Mouse (Mus musculus): Measurements from ENCODE around the gene Apoa2. TPM values are rescaled to one million over a fixed set of nuclear protein-coding genes. Genes with fewer than 3 reads are reported as not detected.

Apoa2 gene
- polyA plus RNA-seq, 1 experiment: not detected

- Histone ChIP-seq H3K4me3 (ENCODE audit: insufficient read depth, low read depth, low read length) (no peak overlapping the region), H3K4me1 (ENCODE audit: control insufficient read depth, insufficient read depth, low read length) (no peaks in the 10 kb centered on the region), H3K27ac (ENCODE audit: insufficient read depth, low read depth, low read length) (no peak overlapping the region)
- no peak for TF ChIP-seq POLR2A (IDR thresholded peaks at IDR 0.05; ENCODE audit: insufficient read depth, low read depth, low read length)
- no peak for TF ChIP-seq CTCF (IDR thresholded peaks at IDR 0.05; ENCODE audit: insufficient read depth, low read depth, low read length)
- WGBS: 42% methylated on average over 3 of the region's 3 CpGs
Measured at GRCm38 (mm10) chr1:171230215-171230614, 5.4 kb downstream of the Apoa2 start.

GRCm38 (mm10) chr1:171231844-171232243 lies 7.0 kb downstream of the Apoa2 start:
- Histone ChIP-seq H3K4me1 (ENCODE audit: control insufficient read depth, insufficient read depth, low read length) (no peaks in the 10 kb centered on the region), H3K4me3 (ENCODE audit: insufficient read depth, low read depth, low read length) (no peak overlapping the region), H3K27ac (ENCODE audit: insufficient read depth, low read depth, low read length) (no peak overlapping the region)
- 67% methylated on average over 4 of the region's 4 CpGs for WGBS
- TF ChIP-seq CTCF (IDR thresholded peaks at IDR 0.05; ENCODE audit: insufficient read depth, low read depth, low read length) (no peak), POLR2A (IDR thresholded peaks at IDR 0.05; ENCODE audit: insufficient read depth, low read depth, low read length) (no peak)

GRCm38 (mm10) chr1:171232348-171232747 lies 7.5 kb downstream of the Apoa2 start:
- 80% methylated on average over 5 of the region's 5 CpGs for WGBS
- TF ChIP-seq POLR2A (IDR thresholded peaks at IDR 0.05; ENCODE audit: insufficient read depth, low read depth, low read length) (no peak), CTCF (IDR thresholded peaks at IDR 0.05; ENCODE audit: insufficient read depth, low read depth, low read length) (no peak)
- H3K4me3 ChIP-seq (ENCODE audit: insufficient read depth, low read depth, low read length): no peak overlapping the region
- H3K27ac ChIP-seq (ENCODE audit: insufficient read depth, low read depth, low read length): no peak overlapping the region
- no peaks in the 10 kb centered on the region for H3K4me1 ChIP-seq (ENCODE audit: control insufficient read depth, insufficient read depth, low read length)

- Histone ChIP-seq H3K4me1 (ENCODE audit: control insufficient read depth, insufficient read depth, low read length) (no peaks in the 10 kb centered on the region), H3K4me3 (ENCODE audit: insufficient read depth, low read depth, low read length) (no peak overlapping the region), H3K27ac (ENCODE audit: insufficient read depth, low read depth, low read length) (no peak overlapping the region)
- WGBS: 80% methylated on average over 12 of the region's 12 CpGs
- no peak for TF ChIP-seq CTCF (IDR thresholded peaks at IDR 0.05; ENCODE audit: insufficient read depth, low read depth, low read length)
- TF ChIP-seq POLR2A (IDR thresholded peaks at IDR 0.05; ENCODE audit: insufficient read depth, low read depth, low read length): no peak
Measured at GRCm38 (mm10) chr1:171232800-171233730, 8.2 kb downstream of the Apoa2 start.

- Histone ChIP-seq H3K27ac (ENCODE audit: insufficient read depth, low read depth, low read length) (no peak within 1 kb of the TSS), H3K4me3 (ENCODE audit: insufficient read depth, low read depth, low read length) (no peak within 1 kb of the TSS), H3K4me1 (ENCODE audit: control insufficient read depth, insufficient read depth, low read length) (no peaks in the 10 kb centered on the region)
- no peak for TF ChIP-seq POLR2A (IDR thresholded peaks at IDR 0.05; ENCODE audit: insufficient read depth, low read depth, low read length)
- no peak for TF ChIP-seq CTCF (IDR thresholded peaks at IDR 0.05; ENCODE audit: insufficient read depth, low read depth, low read length)
- WGBS: 88% methylated on average over 14 of the region's 14 CpGs
Measured at GRCm38 (mm10) chr1:171234126-171234525, 9.3 kb downstream of the Apoa2 start, which contains the start of gene Fcer1g. Gene Fcer1g (minus strand): TSS chr1:171234365.

- 91% methylated on average over 4 of the region's 4 CpGs for WGBS
- no peak overlapping the region for H3K27ac ChIP-seq (ENCODE audit: insufficient read depth, low read depth, low read length)
- no peak overlapping the region for H3K4me3 ChIP-seq (ENCODE audit: insufficient read depth, low read depth, low read length)
- TF ChIP-seq POLR2A (IDR thresholded peaks at IDR 0.05; ENCODE audit: insufficient read depth, low read depth, low read length) (no peak), CTCF (IDR thresholded peaks at IDR 0.05; ENCODE audit: insufficient read depth, low read depth, low read length) (no peak)
- H3K4me1 ChIP-seq (ENCODE audit: control insufficient read depth, insufficient read depth, low read length): no peaks in the 10 kb centered on the region
Measured at GRCm38 (mm10) chr1:171234538-171234937, 9.7 kb downstream of the Apoa2 start.

- H3K4me3 ChIP-seq (ENCODE audit: insufficient read depth, low read depth, low read length): no peak overlapping the region
- no peak for TF ChIP-seq POLR2A (IDR thresholded peaks at IDR 0.05; ENCODE audit: insufficient read depth, low read depth, low read length)
- no peak for TF ChIP-seq CTCF (IDR thresholded peaks at IDR 0.05; ENCODE audit: insufficient read depth, low read depth, low read length)
- H3K27ac ChIP-seq (ENCODE audit: insufficient read depth, low read depth, low read length): no peak overlapping the region
- peaks cover 4% of the 10 kb centered on the region for H3K4me1 ChIP-seq (ENCODE audit: control insufficient read depth, insufficient read depth, low read length)
- 71% methylated on average over 4 of the region's 4 CpGs for WGBS
Measured at GRCm38 (mm10) chr1:171235791-171236190, 10.9 kb downstream of the Apoa2 start.

GRCm38 (mm10) chr1:171237438-171237837 lies 12.6 kb downstream of the Apoa2 start:
- TF ChIP-seq POLR2A (IDR thresholded peaks at IDR 0.05; ENCODE audit: insufficient read depth, low read depth, low read length) (no peak), CTCF (IDR thresholded peaks at IDR 0.05; ENCODE audit: insufficient read depth, low read depth, low read length) (no peak)
- Histone ChIP-seq H3K4me3 (ENCODE audit: insufficient read depth, low read depth, low read length) (no peak overlapping the region), H3K4me1 (ENCODE audit: control insufficient read depth, insufficient read depth, low read length) (peaks cover 8% of the 10 kb centered on the region), H3K27ac (ENCODE audit: insufficient read depth, low read depth, low read length) (no peak overlapping the region)
- WGBS: 93% methylated on average over 6 of the region's 6 CpGs

GRCm38 (mm10) chr1:171238463-171238862 lies 13.6 kb downstream of the Apoa2 start:
- peaks cover 8% of the 10 kb centered on the region for H3K4me1 ChIP-seq (ENCODE audit: control insufficient read depth, insufficient read depth, low read length)
- H3K27ac ChIP-seq (ENCODE audit: insufficient read depth, low read depth, low read length): no peak overlapping the region
- TF ChIP-seq CTCF (IDR thresholded peaks at IDR 0.05; ENCODE audit: insufficient read depth, low read depth, low read length) (peak; percentile 56), POLR2A (IDR thresholded peaks at IDR 0.05; ENCODE audit: insufficient read depth, low read depth, low read length) (no peak)
- no peak overlapping the region for H3K4me3 ChIP-seq (ENCODE audit: insufficient read depth, low read depth, low read length)
- 70% methylated on average over 14 of the region's 14 CpGs for WGBS

Measured in olfactory bulb, adult 2 months (tissue).